Mouse (Mus musculus) liver, embryonic 14.5 days (tissue): ENCODE results near the gene Clcn7. TPM values are rescaled to one million over a fixed set of nuclear protein-coding genes. Genes with fewer than 3 reads are reported as not detected.

Experiments used
- ATAC-seq: fragments of 200-750 bp; cut with Nextera tagmentation; 2 replicates; pipeline ENCODE4 v1.8.0; 2017; ENCODE audit warnings: moderate number of reproducible peaks, mild to moderate bottlenecking, moderate library complexity; ENCODE audit not compliant: insufficient read depth
- DNase-seq, 3 experiments: peaks; one replicate each; pipeline ENCODE4 v3.0.0-alpha.2; 2012 to 2013; ENCODE audit warnings: low read depth in 3 of 3, low spot score in 3 of 3
- H3K27ac ChIP-seq: fragments of 300-500 bp; sonication (generic); 2 replicates; pipeline ENCODE4 v1.5.1; 2014; ENCODE audit warnings: moderate library complexity, mild to moderate bottlenecking, control low read depth, inconsistent platforms
- H3K27me3 ChIP-seq: fragments of 300-500 bp; sonication (generic); 2 replicates; pipeline ENCODE4 v1.6.1; 2014; ENCODE audit warnings: mild to moderate bottlenecking, low read length, moderate library complexity; ENCODE audit not compliant: control insufficient read depth, insufficient read depth
- H3K36me3 ChIP-seq: fragments of 300-500 bp; sonication (generic); replicated peaks from 2 replicates; pipeline ENCODE4 v1.6.1; 2014; ENCODE audit warnings: low read depth; ENCODE audit not compliant: control insufficient read depth, insufficient read depth
- H3K4me1 ChIP-seq, 2 experiments: fragments of 200-500 bp in 1 of 2; fragments of 300-500 bp in 1 of 2; sonication (generic) in 1 of 2; replicated peaks; 2 replicates each; pipeline ENCODE4 v1.6.1; 2012 to 2014; ENCODE audit warnings: antibody characterized with exemption in 1 of 2, inconsistent platforms in 1 of 2, low read length in 1 of 2; ENCODE audit not compliant: control insufficient read depth in 2 of 2, insufficient read depth in 2 of 2
- H3K4me2 ChIP-seq: fragments of 300-500 bp; sonication (generic); 2 replicates; pipeline ENCODE4 v1.6.1; 2014; ENCODE audit warnings: low read depth, mild to moderate bottlenecking, control low read depth, moderate library complexity
- H3K4me3 ChIP-seq, 2 experiments: fragments of 200-500 bp in 1 of 2; fragments of 300-500 bp in 1 of 2; sonication (generic) in 1 of 2; 2 replicates each; pipeline ENCODE4 v1.5.1; 2012 to 2014; ENCODE audit warnings: low read depth in 2 of 2, low read length in 2 of 2, mild to moderate bottlenecking in 2 of 2, control low read depth in 1 of 2, inconsistent platforms in 1 of 2, moderate library complexity in 1 of 2; ENCODE audit not compliant: insufficient read depth in 1 of 2
- H3K9ac ChIP-seq: fragments of 300-500 bp; sonication (generic); replicated peaks from 2 replicates; pipeline ENCODE4 v1.6.1; 2014; ENCODE audit warnings: mild to moderate bottlenecking, control low read depth, moderate library complexity
- H3K9me3 ChIP-seq: fragments of 300-500 bp; sonication (generic); 2 replicates; pipeline ENCODE4 v1.6.1; 2016; ENCODE audit warnings: low read length, mixed read lengths; ENCODE audit not compliant: control insufficient read depth
- CTCF ChIP-seq: IDR thresholded peaks from 2 replicates; pipeline ENCODE4 v1.5.1; 2016; ENCODE audit warnings: antibody characterized with exemption, low read depth, control low read depth
- EP300 ChIP-seq: IDR thresholded peaks from 2 replicates; pipeline ENCODE4 v1.6.1; 2016; ENCODE audit warnings: antibody characterized with exemption, low read depth
- WGBS: fragments of 180-500 bp; shearing (Covaris S2); extraction: QIAGEN DNeasy Blood & Tissue Kit; methylation state at CpG from one replicate; pipeline ENCODE4 v1.1.7; 2014; ENCODE audit not compliant: insufficient replicate concordance; 5-methylcytosine and 5-hydroxymethylcytosine counted together
- polyA plus RNA-seq, 2 experiments: library from polyadenylated mRNA; depleted of rRNA in 1 of 2; stranded (reverse) in 1 of 2; unstranded in 1 of 2; fragments of >200 nt; fragmentation: Nextera tagmentation in 1 of 2; extraction: Ambion mirVana in 1 of 2; gene quantifications; 2 replicates each; pipeline versions ENCODE4 v1.2.1 to v1.2.3; 2012 to 2014

Gene Clcn7
- polyA plus RNA-seq (2012; rRNA removed) (7.1 and 7.9 TPM in 2 replicates), polyA plus RNA-seq (2014; fragmentation: Nextera tagmentation; extraction: Ambion mirVana) (8.7 and 8.8 TPM in 2 replicates)

DNA sequence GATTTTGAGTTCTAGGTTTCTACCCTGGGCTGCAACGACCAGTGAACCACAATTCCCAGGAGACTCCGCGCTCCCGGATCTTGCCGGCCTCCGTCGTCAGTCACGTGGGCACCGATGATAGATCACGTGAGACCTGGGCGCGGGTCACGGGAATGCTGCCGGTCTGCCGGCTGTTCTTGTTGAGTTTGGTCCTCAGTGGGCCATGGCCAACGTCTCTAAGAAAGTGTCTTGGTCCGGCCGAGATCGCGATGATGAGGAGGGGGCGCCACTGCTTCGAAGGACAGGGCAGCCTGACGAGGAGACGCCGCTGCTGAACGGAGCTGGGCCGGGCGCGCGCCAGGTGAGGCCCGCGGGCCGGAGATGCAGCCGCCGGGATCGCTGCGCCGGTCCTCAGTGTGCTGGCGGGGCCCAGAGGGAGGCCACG, at the start of gene Clcn7:
Gene Clcn7, plus strand, starts transcription at position 117 of the 424 bp plus-strand sequence.
- Histone ChIP-seq H3K4me3 (peak within 1 kb of the TSS; percentile 90 to 97), H3K9ac (peak within 1 kb of the TSS; percentile 82), H3K4me2 (peak within 1 kb of the TSS; percentile 97), H3K9me3 (no peaks in the 10 kb centered on the region), H3K27ac (peak within 1 kb of the TSS; percentile 59), H3K36me3 (no peaks in the 10 kb centered on the region), H3K4me1 (peaks cover 8 to 12% of the 10 kb centered on the region in 2 experiments), H3K27me3 (no peaks in the 10 kb centered on the region)
- ATAC-seq: peak; percentile 90
- TF ChIP-seq EP300 (no peak), CTCF (0 out of 2 replicates have a peak, but pooled peaks have one; percentile 12)
- WGBS: under 1% methylated on average over 38 of the region's 40 CpGs
- peak; percentile 76 to 78 (median 77) for DNase-seq

DNA sequence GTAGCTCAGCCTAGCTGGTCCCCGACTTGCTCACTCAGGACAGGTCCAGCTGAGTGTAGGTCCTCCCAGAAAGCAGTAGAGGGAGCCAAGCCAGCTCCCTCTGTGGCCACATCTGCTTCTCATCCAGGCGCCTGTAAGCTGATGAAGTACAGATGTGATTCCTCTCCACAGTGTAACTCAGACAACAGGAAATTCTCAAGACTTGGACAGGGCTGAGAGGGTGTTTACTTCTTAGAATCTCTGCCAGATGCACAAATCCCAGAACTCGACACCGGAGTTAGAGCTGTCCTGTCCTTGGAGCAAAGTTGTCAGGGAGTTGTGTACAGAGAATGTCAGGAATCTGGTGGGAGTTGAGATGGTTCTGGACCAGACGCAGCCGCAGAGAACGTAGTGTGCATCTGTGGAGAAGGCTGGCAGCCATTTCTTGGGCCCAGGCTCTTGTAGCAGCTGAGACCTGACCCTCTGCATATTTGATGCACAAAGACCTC, 49.7 kb upstream of the Clcn7 start, which contains the start of gene Tmem204:
Gene Tmem204, minus strand, starts transcription at position 148 of the 488 bp plus-strand sequence.
- Histone ChIP-seq H3K27ac (peak within 1 kb of the TSS; percentile 47), H3K27me3 (no peaks in the 10 kb centered on the region), H3K4me1 (peaks cover 30 to 37% of the 10 kb centered on the region in 2 experiments), H3K4me2 (no peak within 1 kb of the TSS), H3K36me3 (no peaks in the 10 kb centered on the region), H3K9ac (no peak within 1 kb of the TSS), H3K4me3 (no peak within 1 kb of the TSS), H3K9me3 (no peaks in the 10 kb centered on the region)
- no peak for ATAC-seq
- DNase-seq: no peak
- WGBS: 57% methylated on average over 7 of the region's 7 CpGs
- TF ChIP-seq EP300 (no peak), CTCF (peak; percentile 84)

DNA sequence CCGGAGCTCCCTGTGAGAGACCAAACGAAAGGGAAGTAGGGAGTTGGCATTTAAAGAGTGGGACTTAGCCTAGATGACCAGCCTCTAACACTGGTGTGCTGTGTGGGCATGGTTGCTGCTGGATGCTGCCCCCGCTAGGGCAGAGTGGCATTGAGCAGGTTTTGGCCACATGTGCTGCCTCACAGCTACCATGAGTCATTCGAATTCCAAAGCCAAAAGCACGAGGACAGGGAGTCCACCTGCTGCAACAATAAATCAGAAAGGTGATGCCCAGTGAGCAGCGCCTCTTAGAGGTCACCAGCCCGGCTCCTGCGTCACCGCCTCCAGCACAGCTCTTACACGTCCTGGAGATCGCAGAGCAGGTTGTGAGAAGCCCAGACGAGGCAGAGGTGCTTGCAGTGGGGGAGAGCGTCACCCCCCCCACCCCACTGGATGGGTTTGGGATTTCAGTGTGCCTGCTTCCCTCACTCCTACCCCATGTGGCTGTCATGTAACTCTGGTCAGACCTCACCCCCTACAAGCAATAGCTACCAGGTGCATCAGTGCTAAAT, 48.3 kb upstream of the Clcn7 start:
- Histone ChIP-seq H3K9me3 (no peaks in the 10 kb centered on the region), H3K27ac (no peak overlapping the region; the same call in 1 of the 2 replicates), H3K4me1 (peaks cover 33 to 47% of the 10 kb centered on the region in 2 experiments), H3K4me2 (no peak overlapping the region), H3K36me3 (no peaks in the 10 kb centered on the region), H3K4me3 (no peak overlapping the region), H3K9ac (no peak overlapping the region), H3K27me3 (no peaks in the 10 kb centered on the region)
- 77% methylated on average over 13 of the region's 13 CpGs for WGBS
- TF ChIP-seq CTCF: peak; percentile 23; the same call in 1 of the 2 replicates
- no peak for TF ChIP-seq EP300
- no peak for ATAC-seq
- DNase-seq: no peak

DNA sequence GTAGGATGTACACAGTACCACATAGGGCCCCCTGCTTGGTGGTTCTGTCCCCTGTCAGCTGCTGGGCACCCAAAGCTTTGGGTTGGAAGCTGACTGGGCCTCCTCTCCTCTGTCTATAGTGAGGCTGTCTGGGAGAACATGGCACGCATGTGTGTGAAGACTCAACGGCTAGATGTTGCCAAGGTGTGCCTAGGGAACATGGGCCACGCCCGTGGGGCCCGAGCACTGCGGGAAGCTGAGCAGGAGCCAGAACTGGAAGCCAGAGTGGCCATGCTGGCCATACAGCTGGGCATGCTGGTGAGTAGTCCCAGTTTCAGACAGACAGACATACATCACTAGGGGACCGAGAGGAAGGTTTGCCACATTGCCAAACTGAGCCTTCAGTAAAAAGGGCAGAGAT, 46.5 kb upstream of the Clcn7 start:
- H3K36me3 ChIP-seq: peaks cover 14% of the 10 kb centered on the region
- H3K9me3 ChIP-seq: no peaks in the 10 kb centered on the region
- H3K4me1 ChIP-seq: peaks cover 43 to 62% of the 10 kb centered on the region in 2 experiments
- DNase-seq: peak in 1 of 3 experiments; percentile 55
- no peaks in the 10 kb centered on the region for H3K27me3 ChIP-seq
- peak; percentile 39 for ATAC-seq
- peak overlapping the region; percentile 88 for H3K9ac ChIP-seq
- TF ChIP-seq CTCF (no peak), EP300 (no peak)
- H3K4me2 ChIP-seq: peak overlapping the region; percentile 79
- H3K4me3 ChIP-seq: peak overlapping the region; percentile 17 to 35
- 41% methylated on average over 7 of the region's 7 CpGs for WGBS
- peak overlapping the region; percentile 94 for H3K27ac ChIP-seq

DNA sequence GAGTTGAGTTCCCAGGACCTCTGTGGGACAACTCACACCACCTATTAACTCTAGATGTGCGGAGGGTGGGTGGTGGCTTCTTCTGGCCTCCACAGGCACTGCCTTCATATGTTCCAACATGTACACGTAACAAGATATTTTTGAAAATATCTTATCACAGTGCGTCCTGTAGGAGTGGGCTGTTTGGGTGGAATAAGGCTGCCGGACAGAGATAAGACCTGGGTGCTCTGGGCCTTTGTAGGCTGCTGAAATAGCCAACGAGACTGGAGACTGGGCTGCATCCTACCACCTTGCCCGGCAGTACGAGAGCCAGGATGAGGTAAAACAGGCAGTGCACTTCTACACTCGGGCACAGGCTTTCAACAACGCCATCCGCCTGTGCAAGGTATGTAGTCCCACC, 44.0 kb upstream of the Clcn7 start:
- 20% methylated on average over 10 of the region's 10 CpGs for WGBS
- H3K9ac ChIP-seq: peak overlapping the region; percentile 88
- peak overlapping the region; percentile 79 for H3K4me2 ChIP-seq
- H3K4me3 ChIP-seq: peak overlapping the region; percentile 72 to 95
- peaks cover 38% of the 10 kb centered on the region for H3K36me3 ChIP-seq
- H3K27me3 ChIP-seq: no peaks in the 10 kb centered on the region
- H3K27ac ChIP-seq: peak overlapping the region; percentile 94
- peak; percentile 31 to 81 (median 54) for DNase-seq
- TF ChIP-seq EP300 (peak; percentile 98), CTCF (peak; percentile 2; the same call in 1 of the 2 replicates)
- peak; percentile 89 for ATAC-seq
- H3K9me3 ChIP-seq: no peaks in the 10 kb centered on the region
- H3K4me1 ChIP-seq: peaks cover 44 to 65% of the 10 kb centered on the region in 2 experiments
